Mouse (Mus musculus) lung, postnatal 4 days (tissue): ENCODE results near the gene H2-DMb2.
"Not testable (repeated sequence)": the region's sequence is repeated elsewhere in the genome, so short reads cannot be mapped to it uniquely, and the experiment has no call there.

ENCODE experiments used
- DNase-seq, 2 experiments: peaks; one replicate each; pipeline ENCODE4 v3.0.0; 2021

H2-DMb2 gene

GRCm38 (mm10) chr17:34138655-34139054 is 4.5 kb upstream of the H2-DMb2 start:
- DNase-seq = no peak

- peak; percentile 58 to 71 for DNase-seq
These were observed 3.7 kb upstream of the H2-DMb2 start for GRCm38 (mm10) chr17:34139416-34139815.

GRCm38 (mm10) chr17:34140240-34140639 is 2.9 kb upstream of the H2-DMb2 start:
- DNase-seq = no peak

- DNase-seq = no peak
These were observed 1.7 kb upstream of the H2-DMb2 start for GRCm38 (mm10) chr17:34141448-34141847.

- DNase-seq = no peak
These were observed 574 bp upstream of the H2-DMb2 start for GRCm38 (mm10) chr17:34142456-34143010.

GRCm38 (mm10) chr17:34143461-34143860 is 354 bp downstream of the H2-DMb2 start:
- no peak for DNase-seq

GRCm38 (mm10) chr17:34144221-34144620 is 1.1 kb downstream of the H2-DMb2 start:
- DNase-seq = not testable (repeated sequence)

- no peak for DNase-seq
These were observed 1.9 kb downstream of the H2-DMb2 start for GRCm38 (mm10) chr17:34144960-34145371.

GRCm38 (mm10) chr17:34152923-34153322 is 9.8 kb downstream of the H2-DMb2 start, which contains the start of gene H2-DMb1:
Gene H2-DMb1, plus strand, starts transcription at chr17:34153072.
- peak in 1 of 2 experiments; percentile 75 for DNase-seq

- DNase-seq = no peak
These were observed 12.4 kb downstream of the H2-DMb2 start for GRCm38 (mm10) chr17:34155534-34155933.

- DNase-seq = peak; percentile 35 to 38
These were observed 21.2 kb downstream of the H2-DMb2 start for GRCm38 (mm10) chr17:34164202-34164895.

GRCm38 (mm10) chr17:34165033-34165730 is 22.1 kb downstream of the H2-DMb2 start:
- peak in 1 of 2 experiments; percentile 28 for DNase-seq

- peak in 1 of 2 experiments; percentile 56 for DNase-seq
These were observed 26.2 kb downstream of the H2-DMb2 start for GRCm38 (mm10) chr17:34169279-34169678.

GRCm38 (mm10) chr17:34170487-34170876 is 27.4 kb downstream of the H2-DMb2 start:
- no peak for DNase-seq

GRCm38 (mm10) chr17:34170877-34171498 is 27.9 kb downstream of the H2-DMb2 start:
- peak; percentile 68 to 87 for DNase-seq

- DNase-seq = no peak
These were observed 29.4 kb downstream of the H2-DMb2 start for GRCm38 (mm10) chr17:34172528-34172927.

GRCm38 (mm10) chr17:34174075-34174474 is 31.0 kb downstream of the H2-DMb2 start:
- DNase-seq = no peak

GRCm38 (mm10) chr17:34177179-34177578 is 34.1 kb downstream of the H2-DMb2 start:
- no peak for DNase-seq

GRCm38 (mm10) chr17:34179019-34179418 is 35.9 kb downstream of the H2-DMb2 start:
- no peak for DNase-seq

- DNase-seq = no peak
These were observed 37.1 kb downstream of the H2-DMb2 start for GRCm38 (mm10) chr17:34179913-34180859.

GRCm38 (mm10) chr17:34183564-34184219 is 40.6 kb downstream of the H2-DMb2 start:
- DNase-seq = no peak

- no peak for DNase-seq
These were observed 42.4 kb downstream of the H2-DMb2 start for GRCm38 (mm10) chr17:34185526-34185925.
